Mouse (Mus musculus) ES-E14 (cell line): ENCODE data around the gene Smim24.

Source experiments
- ZC3H11A ChIP-seq: IDR thresholded peaks from 2 replicates; pipeline ENCODE4 v1.6.1; 2012; ENCODE audit warnings: low read depth, mild to moderate bottlenecking, inconsistent platforms, low read length, borderline replicate concordance
- ZNF384 ChIP-seq: IDR thresholded peaks from 2 replicates; pipeline ENCODE4 v1.6.1; 2012; ENCODE audit warnings: low read depth, low read length, inconsistent platforms

- TF ChIP-seq ZC3H11A (no peak), ZNF384 (no peak)
These were observed 5.1 kb upstream of the Smim24 start for GRCm38 (mm10) chr10:81387716-81388115.
